Mouse (Mus musculus): ENCODE results near the gene Trim66. TPM values are rescaled to one million over a fixed set of nuclear protein-coding genes. Genes with fewer than 3 reads are reported as not detected.

Trim66 gene
- polyA plus RNA-seq, 1 experiment from 2014 or later = 0.75 TPM

DNA sequence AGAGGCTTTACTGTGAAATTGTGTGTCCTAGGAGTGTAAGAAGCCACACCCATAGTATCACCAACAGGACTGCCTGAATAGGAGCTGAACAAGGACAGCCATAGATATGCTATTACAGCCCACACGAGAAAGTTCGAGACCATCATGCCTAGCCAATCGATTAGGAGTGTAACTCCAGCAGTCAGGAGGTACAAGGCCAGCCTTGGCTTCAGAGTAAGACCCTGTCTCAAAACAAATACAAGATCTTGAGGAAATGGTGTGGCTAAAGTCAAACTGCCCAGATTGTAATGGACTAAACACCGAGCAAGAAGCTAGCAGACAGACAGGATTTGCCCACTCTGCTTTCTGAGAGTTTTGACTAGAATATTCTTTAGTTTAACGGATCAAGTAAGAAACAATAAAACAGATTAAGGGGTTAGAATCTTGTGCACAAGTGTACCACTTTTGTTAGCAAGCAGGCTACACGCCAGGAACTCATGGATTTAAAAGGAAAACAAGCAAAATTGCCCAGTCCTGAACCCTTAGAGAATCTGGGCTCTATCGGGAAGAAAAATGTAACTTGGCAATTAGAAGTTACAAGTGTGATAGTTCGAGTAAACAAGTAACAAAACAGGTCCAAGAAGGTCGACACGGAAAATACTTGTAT lies 10.2 kb upstream of the Trim66 start:
- Histone ChIP-seq H3K9me3 (ENCODE audit: control insufficient read depth, low read length) (no peaks in the 10 kb centered on the region), H3K9ac (replicated peaks; ENCODE audit: low read length) (peak overlapping the region; percentile 96), H3K36me3 (ENCODE audit: control insufficient read depth, insufficient read depth, low read length) (peaks cover 27% of the 10 kb centered on the region), H3K4me1 (ENCODE audit: control insufficient read depth, insufficient read depth, low read length) (peaks cover 17% of the 10 kb centered on the region), H3K27ac (replicated peaks; ENCODE audit: low read depth, low read length) (peak overlapping the region; percentile 95), H3K4me3 (replicated peaks; ENCODE audit: low read depth, low read length) (peak overlapping the region; percentile 93), H3K4me2 (ENCODE audit: low read length) (peak overlapping the region; percentile 74), H3K27me3 (ENCODE audit: control insufficient read depth, insufficient read depth, low read length) (no peaks in the 10 kb centered on the region)
- DNase-seq (no peak), ATAC-seq (ENCODE audit: low FRiP score, low TSS enrichment) (no peak)
- WGBS = 19% methylated on average over 10 of the region's 10 CpGs

DNA sequence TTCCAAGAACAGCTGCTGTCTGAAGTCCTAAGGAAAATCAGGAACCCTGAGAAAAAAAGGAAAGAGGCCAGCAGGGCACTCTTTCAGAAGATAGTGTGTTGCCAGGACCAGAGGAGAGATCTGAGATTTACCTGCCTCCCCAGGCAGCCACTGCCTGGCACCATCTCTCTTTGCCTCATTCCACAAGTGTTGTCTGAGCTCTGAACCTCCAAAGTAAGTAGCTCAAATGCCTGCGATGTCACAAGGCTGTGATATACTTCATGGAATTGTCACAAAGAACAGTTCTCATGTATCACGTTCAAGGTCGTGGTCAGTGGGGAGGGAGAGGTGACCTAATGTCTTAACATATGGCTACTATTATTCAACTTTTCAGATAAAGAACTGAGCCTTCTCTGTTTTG lies 8.6 kb upstream of the Trim66 start:
- WGBS = 94% methylated on average over 3 of the region's 3 CpGs

DNA sequence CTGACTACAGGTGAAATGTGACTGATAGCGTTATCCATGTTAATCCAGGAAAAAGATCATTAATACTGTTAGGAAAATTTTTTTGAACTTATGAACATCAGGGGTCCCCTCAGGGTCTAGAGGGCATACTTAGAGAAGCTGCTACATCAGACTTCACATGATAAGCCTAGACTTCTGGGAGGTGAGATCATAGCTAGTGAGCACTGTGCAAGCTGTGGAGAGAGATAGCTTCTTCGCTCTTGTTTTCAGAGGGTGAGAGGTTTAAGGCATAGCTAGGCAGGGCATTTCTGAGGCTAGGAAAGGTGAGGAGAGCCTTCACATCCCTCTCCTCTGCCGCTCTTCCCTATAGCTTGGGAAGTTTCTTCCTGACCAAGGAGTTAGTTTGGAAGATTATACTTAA lies 3.9 kb upstream of the Trim66 start:
- DNase-seq (no peak), ATAC-seq (ENCODE audit: low FRiP score, low TSS enrichment) (no peak)
- H3K4me1 ChIP-seq (ENCODE audit: control insufficient read depth, insufficient read depth, low read length) = peaks cover 9% of the 10 kb centered on the region
- H3K4me2 ChIP-seq (ENCODE audit: low read length) = no peak overlapping the region
- H3K9me3 ChIP-seq (ENCODE audit: control insufficient read depth, low read length) = no peaks in the 10 kb centered on the region
- no peaks in the 10 kb centered on the region for H3K36me3 ChIP-seq (ENCODE audit: control insufficient read depth, insufficient read depth, low read length)
- H3K4me3 ChIP-seq (replicated peaks; ENCODE audit: low read depth, low read length) = no peak overlapping the region
- H3K9ac ChIP-seq (replicated peaks; ENCODE audit: low read length) = no peak overlapping the region
- no peaks in the 10 kb centered on the region for H3K27me3 ChIP-seq (ENCODE audit: control insufficient read depth, insufficient read depth, low read length)
- no peak overlapping the region for H3K27ac ChIP-seq (replicated peaks; ENCODE audit: low read depth, low read length)
- WGBS = 95% methylated on average over 3 of the region's 3 CpGs

More for the DNA sequence above, 8.6 kb upstream of the Trim66 start:
- Histone ChIP-seq H3K27me3 (ENCODE audit: control insufficient read depth, insufficient read depth, low read length) (no peaks in the 10 kb centered on the region), H3K4me2 (ENCODE audit: low read length) (no peak overlapping the region), H3K4me1 (ENCODE audit: control insufficient read depth, insufficient read depth, low read length) (peaks cover 17% of the 10 kb centered on the region), H3K36me3 (ENCODE audit: control insufficient read depth, insufficient read depth, low read length) (peaks cover 10% of the 10 kb centered on the region), H3K4me3 (replicated peaks; ENCODE audit: low read depth, low read length) (no peak overlapping the region), H3K9ac (replicated peaks; ENCODE audit: low read length) (no peak overlapping the region), H3K27ac (replicated peaks; ENCODE audit: low read depth, low read length) (no peak overlapping the region), H3K9me3 (ENCODE audit: control insufficient read depth, low read length) (no peaks in the 10 kb centered on the region)
- ATAC-seq (ENCODE audit: low FRiP score, low TSS enrichment) (no peak), DNase-seq (no peak)

DNA sequence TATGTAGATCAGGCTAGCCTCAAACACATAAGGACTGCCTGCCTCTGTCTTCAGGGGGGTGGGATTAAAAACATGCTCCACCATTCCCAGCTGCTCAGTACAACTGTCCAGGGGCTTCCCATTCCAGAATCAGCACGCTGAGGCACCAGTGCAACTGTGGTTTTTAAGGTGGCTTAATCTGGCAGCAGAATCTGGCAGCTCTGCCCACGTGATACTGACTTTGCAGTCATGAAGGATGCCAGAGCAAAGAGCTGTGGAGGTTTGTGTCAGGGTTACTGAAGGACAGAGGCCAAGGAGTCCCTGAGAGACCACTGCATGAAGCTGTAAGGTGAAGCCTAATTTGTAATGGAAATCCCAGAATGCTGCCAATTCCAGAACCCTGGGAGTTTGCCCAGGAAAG lies 2.9 kb upstream of the Trim66 start:
- Histone ChIP-seq H3K36me3 (ENCODE audit: control insufficient read depth, insufficient read depth, low read length) (no peaks in the 10 kb centered on the region), H3K27ac (replicated peaks; ENCODE audit: low read depth, low read length) (no peak overlapping the region), H3K9me3 (ENCODE audit: control insufficient read depth, low read length) (no peaks in the 10 kb centered on the region), H3K27me3 (ENCODE audit: control insufficient read depth, insufficient read depth, low read length) (no peaks in the 10 kb centered on the region), H3K4me3 (replicated peaks; ENCODE audit: low read depth, low read length) (no peak overlapping the region), H3K4me2 (ENCODE audit: low read length) (no peak overlapping the region), H3K9ac (replicated peaks; ENCODE audit: low read length) (no peak overlapping the region), H3K4me1 (ENCODE audit: control insufficient read depth, insufficient read depth, low read length) (peaks cover 10% of the 10 kb centered on the region)
- no peak for DNase-seq
- ATAC-seq (ENCODE audit: low FRiP score, low TSS enrichment) = no peak
- WGBS = 62% methylated on average over 2 of the region's 2 CpGs

DNA sequence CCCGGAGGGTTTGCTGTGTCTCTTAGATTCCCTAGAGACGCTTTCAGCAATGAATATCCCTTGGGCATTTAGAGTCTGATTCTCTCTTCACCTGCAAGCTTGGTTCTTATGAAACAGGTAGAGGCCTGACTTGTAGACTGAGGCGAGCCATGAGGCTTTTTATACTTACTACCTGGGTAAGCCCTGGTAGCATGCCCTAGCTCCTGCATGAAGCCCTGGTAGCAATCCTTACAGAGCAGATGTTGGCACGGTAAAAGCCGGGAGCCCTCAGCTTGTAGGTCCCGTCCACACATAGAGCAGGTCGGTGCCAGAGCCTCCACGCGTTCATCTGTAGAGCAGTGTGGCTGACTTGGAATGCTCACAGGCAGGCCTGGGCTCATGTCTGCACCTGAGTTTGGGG lies 362 bp downstream of the Trim66 start:
- ATAC-seq (ENCODE audit: low FRiP score, low TSS enrichment) (no peak), DNase-seq (no peak)
- H3K27me3 ChIP-seq (ENCODE audit: control insufficient read depth, insufficient read depth, low read length) = no peaks in the 10 kb centered on the region
- no peaks in the 10 kb centered on the region for H3K9me3 ChIP-seq (ENCODE audit: control insufficient read depth, low read length)
- no peak overlapping the region; the same call in 1 of the 2 replicates for H3K4me2 ChIP-seq (ENCODE audit: low read length)
- H3K36me3 ChIP-seq (ENCODE audit: control insufficient read depth, insufficient read depth, low read length) = no peaks in the 10 kb centered on the region
- H3K27ac ChIP-seq (replicated peaks; ENCODE audit: low read depth, low read length) = 0 out of 2 replicates have a peak overlapping the region, but pooled peaks have one; percentile 20
- WGBS = 28% methylated on average over 9 of the region's 9 CpGs
- no peak overlapping the region for H3K9ac ChIP-seq (replicated peaks; ENCODE audit: low read length)
- peaks cover 10% of the 10 kb centered on the region for H3K4me1 ChIP-seq (ENCODE audit: control insufficient read depth, insufficient read depth, low read length)
- H3K4me3 ChIP-seq (replicated peaks; ENCODE audit: low read depth, low read length) = no peak overlapping the region

DNA sequence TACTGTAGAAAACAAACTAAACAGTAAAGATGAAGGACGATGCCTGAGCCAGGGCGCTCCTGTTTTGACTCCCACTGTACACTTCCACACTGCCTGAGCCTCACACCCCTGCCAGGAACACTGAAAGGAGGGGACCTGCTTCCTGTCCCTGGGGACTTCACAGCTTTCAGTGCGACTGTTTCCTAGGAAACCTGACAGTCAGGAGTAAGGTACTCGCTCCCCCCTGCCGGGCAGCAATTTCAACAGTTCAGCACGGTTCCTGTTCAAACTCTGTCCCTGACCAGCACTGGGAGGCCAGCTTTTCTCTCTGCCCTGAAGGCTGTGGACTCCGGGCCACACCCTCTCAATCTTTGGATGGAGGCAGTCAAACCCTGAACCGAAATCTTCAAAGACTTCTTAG lies 815 bp downstream of the Trim66 start:
- Histone ChIP-seq H3K9me3 (ENCODE audit: control insufficient read depth, low read length) (no peaks in the 10 kb centered on the region), H3K4me3 (replicated peaks; ENCODE audit: low read depth, low read length) (no peak overlapping the region), H3K27me3 (ENCODE audit: control insufficient read depth, insufficient read depth, low read length) (no peaks in the 10 kb centered on the region), H3K36me3 (ENCODE audit: control insufficient read depth, insufficient read depth, low read length) (no peaks in the 10 kb centered on the region), H3K27ac (replicated peaks; ENCODE audit: low read depth, low read length) (0 out of 2 replicates have a peak overlapping the region, but pooled peaks have one; percentile 20), H3K4me2 (ENCODE audit: low read length) (peak overlapping the region; percentile 25), H3K4me1 (ENCODE audit: control insufficient read depth, insufficient read depth, low read length) (peaks cover 10% of the 10 kb centered on the region), H3K9ac (replicated peaks; ENCODE audit: low read length) (no peak overlapping the region)
- peak; percentile 78 for DNase-seq
- WGBS = 1% methylated on average over 8 of the region's 8 CpGs
- ATAC-seq (ENCODE audit: low FRiP score, low TSS enrichment) = no peak; the same call in 1 of the 2 replicates

DNA sequence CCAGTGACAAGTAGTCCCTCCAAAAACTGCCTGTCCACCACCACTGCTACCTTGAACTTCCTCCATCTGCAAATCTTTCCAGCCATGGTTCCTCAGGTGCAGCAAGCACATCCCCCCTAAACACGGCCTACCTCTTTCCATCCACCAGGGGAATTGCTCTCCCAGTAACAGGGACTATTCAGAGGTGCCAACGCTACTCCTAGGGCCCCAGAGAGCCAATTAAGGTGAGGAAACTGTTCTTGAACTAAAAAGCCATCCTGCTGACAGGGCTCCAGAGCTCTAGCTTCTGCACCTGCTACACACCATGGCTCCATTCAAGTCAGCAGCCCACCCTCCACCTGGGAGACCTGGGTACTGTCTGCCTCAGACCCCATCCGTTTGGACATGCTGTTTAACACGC lies 10.4 kb downstream of the Trim66 start:
- Histone ChIP-seq H3K9ac (replicated peaks; ENCODE audit: low read length) (no peak overlapping the region), H3K4me2 (ENCODE audit: low read length) (no peak overlapping the region), H3K4me3 (replicated peaks; ENCODE audit: low read depth, low read length) (no peak overlapping the region), H3K9me3 (ENCODE audit: control insufficient read depth, low read length) (no peaks in the 10 kb centered on the region), H3K27ac (replicated peaks; ENCODE audit: low read depth, low read length) (no peak overlapping the region), H3K36me3 (ENCODE audit: control insufficient read depth, insufficient read depth, low read length) (no peaks in the 10 kb centered on the region), H3K27me3 (ENCODE audit: control insufficient read depth, insufficient read depth, low read length) (no peaks in the 10 kb centered on the region), H3K4me1 (ENCODE audit: control insufficient read depth, insufficient read depth, low read length) (peaks cover 13% of the 10 kb centered on the region; the same call in 1 of the 2 replicates)
- ATAC-seq (ENCODE audit: low FRiP score, low TSS enrichment) (no peak), DNase-seq (no peak)
- 43% methylated on average over 4 of the region's 4 CpGs for WGBS

DNA sequence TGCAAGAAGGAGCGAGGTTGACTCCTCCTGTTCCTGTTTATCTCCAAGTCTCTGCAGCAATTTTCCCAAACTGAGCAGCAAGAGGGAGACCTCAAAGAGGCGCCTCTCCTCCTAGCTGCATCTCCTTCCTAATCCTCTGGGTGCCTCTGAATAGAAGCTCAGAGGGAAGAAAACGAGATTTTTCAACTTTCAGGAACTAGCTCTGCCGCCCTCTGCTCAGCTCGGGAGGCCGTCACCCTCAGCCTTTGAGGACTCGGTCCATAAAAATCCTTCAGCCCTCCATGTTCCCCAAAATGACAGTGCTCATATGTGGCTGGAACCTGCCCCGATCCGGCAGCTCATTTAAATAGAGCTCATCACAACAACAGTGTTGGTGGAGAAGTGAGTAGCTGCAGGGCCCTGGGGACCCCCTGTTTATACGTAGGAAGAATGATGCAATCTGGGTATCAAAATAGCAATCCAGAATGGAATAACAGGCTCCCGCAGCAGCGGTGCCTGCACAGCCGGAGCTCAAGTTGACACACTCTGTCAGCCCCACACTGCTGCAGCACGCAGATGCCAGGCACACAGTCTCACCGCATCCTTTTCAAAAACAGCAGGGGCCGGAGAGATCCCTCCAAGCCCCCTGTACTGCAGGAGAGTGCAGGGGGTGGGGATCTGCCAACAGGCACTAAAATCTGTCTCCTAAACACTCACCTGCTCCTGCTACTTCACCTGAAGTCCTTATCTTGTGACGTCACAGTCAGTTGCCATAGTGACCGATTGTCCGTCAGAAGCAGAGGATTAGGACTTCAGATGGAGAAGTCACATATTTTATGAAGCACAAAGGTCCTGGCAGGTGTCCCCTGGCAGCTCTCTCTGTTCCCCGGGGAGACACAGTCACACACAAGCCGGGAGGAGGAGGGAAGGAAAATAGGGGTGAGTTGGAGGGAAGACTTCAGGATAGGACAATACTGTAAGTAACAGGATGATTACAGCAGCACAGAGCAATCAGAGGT lies 14.3 kb downstream of the Trim66 start:
- DNase-seq (peak; percentile 83), ATAC-seq (ENCODE audit: low FRiP score, low TSS enrichment) (peak; percentile 77; the same call in 1 of the 2 replicates)
- Histone ChIP-seq H3K9me3 (ENCODE audit: control insufficient read depth, low read length) (no peaks in the 10 kb centered on the region), H3K9ac (replicated peaks; ENCODE audit: low read length) (peak overlapping the region; percentile 34; the same call in 1 of the 2 replicates), H3K4me1 (ENCODE audit: control insufficient read depth, insufficient read depth, low read length) (peaks cover 13% of the 10 kb centered on the region; the same call in 1 of the 2 replicates), H3K27me3 (ENCODE audit: control insufficient read depth, insufficient read depth, low read length) (no peaks in the 10 kb centered on the region), H3K27ac (replicated peaks; ENCODE audit: low read depth, low read length) (peak overlapping the region; percentile 43), H3K36me3 (ENCODE audit: control insufficient read depth, insufficient read depth, low read length) (no peaks in the 10 kb centered on the region), H3K4me2 (ENCODE audit: low read length) (peak overlapping the region; percentile 67), H3K4me3 (replicated peaks; ENCODE audit: low read depth, low read length) (peak overlapping the region; percentile 39)
- 4% methylated on average over 21 of the region's 21 CpGs for WGBS

All from midbrain, embryonic 14.5 days (tissue).